12 mouse cellular contexts compared by ENCODE assay signal in genomic region chr12:81933430-81933829, GRCm38 (mm10).
DNase-seq lines count a peak whose midpoint lies in the region; ATAC-seq and TF ChIP-seq lines count a peak whose summit lies in the region.
"Had no signal": no experiment of that assay in that cellular context is flagged by ENCODE, and none has a peak within 500 bp of the region (broad histone marks: within the 10 kb centered on the region; RNA-seq: fewer than 3 reads in every experiment).

No protein-coding gene starts in this region.

- H3K36me3 ChIP-seq in CH12.LX (replicated peaks in 1 of 2; ENCODE audit: control insufficient read depth in 1 of 2, insufficient read depth in 1 of 2, low read length in 1 of 2), result peaks cover 40 to 58% of the 10 kb centered on the region in 2 experiments
- peaks cover 4% of the 10 kb centered on the region; the same call in 1 of the 2 replicates for H3K36me3 ChIP-seq in intestine, embryonic 16.5 days (ENCODE audit: control insufficient read depth, insufficient read depth, low read length)
- peaks cover 6% of the 10 kb centered on the region; the same call in 1 of the 2 replicates for H3K36me3 ChIP-seq in hindbrain, embryonic 12.5 days
- H3K36me3 ChIP-seq in liver, postnatal 0 days (replicated peaks; ENCODE audit: insufficient read depth, low read length), result no peaks in the 10 kb centered on the region; the same call in 1 of the 2 replicates

- no peaks in the 10 kb centered on the region; the same call in none of the 2 replicates for H3K79me2 ChIP-seq in CH12.LX (replicated peaks; ENCODE audit: control insufficient read depth, extremely low read depth, insufficient read depth, poor library complexity, severe bottlenecking)

- no peaks in the 10 kb centered on the region for H3K9me3 ChIP-seq in CH12.LX (replicated peaks; ENCODE audit: low read length)
- no peaks in the 10 kb centered on the region for H3K9me3 ChIP-seq in intestine, embryonic 16.5 days (ENCODE audit: control insufficient read depth, low read length)
- H3K9me3 ChIP-seq in hindbrain, embryonic 12.5 days (replicated peaks), result no peaks in the 10 kb centered on the region
- no peaks in the 10 kb centered on the region for H3K9me3 ChIP-seq in liver, postnatal 0 days (ENCODE audit: low read length)
- H3K9me3 ChIP-seq: midbrain, embryonic 10.5 days had no signal

- H3K9ac ChIP-seq in CH12.LX (ENCODE audit: insufficient read depth, low read depth), result no peak overlapping the region
- no peak overlapping the region for H3K9ac ChIP-seq in intestine, embryonic 16.5 days (ENCODE audit: low read depth, low read length)
- no peak overlapping the region for H3K9ac ChIP-seq in hindbrain, embryonic 12.5 days
- H3K9ac ChIP-seq in liver, postnatal 0 days (replicated peaks), result no peak overlapping the region

- DNase-seq in 3134 (ENCODE audit: extremely low read depth, insufficient read length, low spot score) (peak; percentile 12), CH12.LX (ENCODE audit: extremely low read depth) (peak; percentile 77)
- no peak for DNase-seq in adrenal gland, postnatal 10 days
- DNase-seq in urinary bladder, postnatal 4 days (ENCODE audit: low spot score in 2 of 2), result no peak
- DNase-seq in liver, postnatal 0 days, result no peak
- DNase-seq: gastrocnemius, postnatal 10 days; liver had no signal

- no peak overlapping the region for H3K4me3 ChIP-seq in CH12.LX (replicated peaks in 1 of 3; ENCODE audit: low read depth in 2 of 3, low read length in 2 of 3, poor library complexity in 1 of 3)
- no peak overlapping the region for H3K4me3 ChIP-seq in intestine, embryonic 16.5 days (ENCODE audit: low read length)
- H3K4me3 ChIP-seq in hindbrain, embryonic 12.5 days, result no peak overlapping the region
- H3K4me3 ChIP-seq in liver, postnatal 0 days (ENCODE audit: low read depth, low read length), result no peak overlapping the region
- H3K4me3 ChIP-seq: midbrain, embryonic 10.5 days had no signal

- TF ChIP-seq EP300 in CH12.LX (IDR thresholded peaks at IDR 0.05; ENCODE audit: low read length), result peak; percentile 72
- no peak for TF ChIP-seq EP300 in liver, postnatal 0 days (IDR thresholded peaks at IDR 0.05; ENCODE audit: low read depth)

- peak overlapping the region; percentile 47; the same call in 1 of the 2 replicates for H3K4me2 ChIP-seq in CH12.LX (ENCODE audit: insufficient read depth, low read depth, poor library complexity, severe bottlenecking)
- H3K4me2 ChIP-seq in intestine, embryonic 16.5 days (ENCODE audit: low read depth, low read length), result no peak overlapping the region
- H3K4me2 ChIP-seq in hindbrain, embryonic 12.5 days (replicated peaks), result no peak overlapping the region
- no peak overlapping the region for H3K4me2 ChIP-seq in liver, postnatal 0 days (ENCODE audit: low read depth, low read length)

- dilution Hi-C loops in CH12.LX (cut with MboI; ENCODE audit: extremely low pct_ligation_motif_present, extremely low pct_unique_long_range_greater_than_20kb, low sequenced_read_pairs), result no loop called here

- ATAC-seq in intestine, embryonic 16.5 days, result peak; percentile 95
- peak; percentile 93 for ATAC-seq in megakaryocyte, adult 5-6 weeks (ENCODE audit: poor library complexity, severe bottlenecking)
- ATAC-seq in hindbrain, embryonic 12.5 days (ENCODE audit: low FRiP score), result no peak
- ATAC-seq in liver, postnatal 0 days, result no peak
- ATAC-seq: hindbrain, embryonic 16.5 days had no signal

- 67% methylated on average over 5 of the region's 5 CpGs for WGBS in intestine, embryonic 16.5 days
- WGBS in hindbrain, embryonic 12.5 days, result 92% methylated on average over 5 of the region's 5 CpGs
- 56% methylated on average over 5 of the region's 5 CpGs for WGBS in liver, postnatal 0 days (ENCODE audit: insufficient replicate concordance)

- TF ChIP-seq RAD21 in CH12.LX (IDR thresholded peaks at IDR 0.05; ENCODE audit: low read depth, low read length), result no peak

- H3K4me1 ChIP-seq in CH12.LX (ENCODE audit: control insufficient read depth in 1 of 2, insufficient read depth in 2 of 2), result peaks cover 6 to 32% of the 10 kb centered on the region in 2 experiments; a peak in 3 of 4 replicates
- H3K4me1 ChIP-seq in intestine, embryonic 16.5 days (ENCODE audit: control insufficient read depth, insufficient read depth, low read length), result peaks cover under 1% of the 10 kb centered on the region; the same call in 1 of the 2 replicates
- peaks cover 5% of the 10 kb centered on the region; the same call in 1 of the 2 replicates for H3K4me1 ChIP-seq in hindbrain, embryonic 12.5 days
- no peaks in the 10 kb centered on the region; the same call in 1 of the 2 replicates for H3K4me1 ChIP-seq in liver, postnatal 0 days (ENCODE audit: insufficient read depth)

- TF ChIP-seq POLR2A in CH12.LX (IDR thresholded peaks at IDR 0.05; ENCODE audit: low read depth, low read length), result no peak

- TF ChIP-seq CTCF in CH12.LX (conservative IDR thresholded peaks at IDR 0.05 in 1 of 2, IDR thresholded peaks at IDR 0.05 in 1 of 2; ENCODE audit: low read depth in 2 of 2, low read length in 2 of 2), result no peak
- no peak for TF ChIP-seq CTCF in liver, postnatal 0 days (IDR thresholded peaks at IDR 0.05; ENCODE audit: low read depth)

- H3K27me3 ChIP-seq in CH12.LX (replicated peaks), result no peaks in the 10 kb centered on the region
- no peaks in the 10 kb centered on the region for H3K27me3 ChIP-seq in intestine, embryonic 16.5 days (replicated peaks; ENCODE audit: control insufficient read depth, insufficient read depth, low read length)
- no peaks in the 10 kb centered on the region for H3K27me3 ChIP-seq in hindbrain, embryonic 12.5 days
- no peaks in the 10 kb centered on the region for H3K27me3 ChIP-seq in liver, postnatal 0 days (ENCODE audit: insufficient read depth, low read length)

- peak overlapping the region; percentile 40; the same call in 1 of the 2 replicates for H3K27ac ChIP-seq in CH12.LX (ENCODE audit: insufficient read depth, low read depth)
- peak overlapping the region; percentile 63 for H3K27ac ChIP-seq in intestine, embryonic 16.5 days (ENCODE audit: low read length)
- H3K27ac ChIP-seq in hindbrain, embryonic 12.5 days, result no peak overlapping the region
- no peak overlapping the region for H3K27ac ChIP-seq in liver, postnatal 0 days (ENCODE audit: low read depth)
- H3K27ac ChIP-seq: midbrain, embryonic 10.5 days had no signal

- in situ Hi-C loops in CH12.LX (cut with MboI; ENCODE audit: low pct_ligation_motif_present, low pct_unique_long_range_greater_than_20kb, low sequenced_read_pairs), result no loop called here

TF ChIP-seq in CH12.LX, 34 proteins besides CTCF, POLR2A, EP300 and RAD21:
- TF ChIP-seq NELFE (IDR thresholded peaks at IDR 0.05; ENCODE audit: low read depth, low read length) (no peak), KAT2A (IDR thresholded peaks at IDR 0.05; ENCODE audit: insufficient replicate concordance, low read length) (no peak), PAX5 (IDR thresholded peaks at IDR 0.05; ENCODE audit: low read length) (no peak), TBP (conservative IDR thresholded peaks at IDR 0.05; ENCODE audit: low read depth, low read length) (no peak), SIN3A (IDR thresholded peaks at IDR 0.05; ENCODE audit: low read length) (0 out of 2 replicates have a peak, but pooled peaks have one; percentile 31), ZNF384 (IDR thresholded peaks at IDR 0.05; ENCODE audit: low read depth, low read length) (no peak), ELF1 (IDR thresholded peaks at IDR 0.05; ENCODE audit: low read depth, low read length) (no peak), ETS1 (conservative IDR thresholded peaks at IDR 0.05; ENCODE audit: low read depth, low read length) (peak; percentile 64), JUN (IDR thresholded peaks at IDR 0.05; ENCODE audit: insufficient read depth, low read depth, low read length) (no peak), USF2 (conservative IDR thresholded peaks at IDR 0.05; ENCODE audit: low read depth, low read length) (peak; percentile 47), CHD1 (IDR thresholded peaks at IDR 0.05; ENCODE audit: low read depth, low read length) (no peak), NRF1 (IDR thresholded peaks at IDR 0.05; ENCODE audit: low read depth, low read length) (no peak), E2F4 (IDR thresholded peaks at IDR 0.05; ENCODE audit: insufficient replicate concordance, low read depth, low read length) (no peak), SMC3 (IDR thresholded peaks at IDR 0.05; ENCODE audit: low read depth, low read length) (no peak), JUND (conservative IDR thresholded peaks at IDR 0.05; ENCODE audit: low read depth, low read length) (no peak), IRF4 (IDR thresholded peaks at IDR 0.05; ENCODE audit: low read depth, low read length) (peak; percentile 34; the same call in 1 of the 2 replicates), USF1 (IDR thresholded peaks at IDR 0.05; ENCODE audit: low read depth, low read length) (peak; percentile 63), BHLHE40 (IDR thresholded peaks at IDR 0.05; ENCODE audit: low read depth, low read length) (peak; percentile 89), MEF2A (IDR thresholded peaks at IDR 0.05; ENCODE audit: borderline replicate concordance, low read depth, low read length) (no peak; the same call in 1 of the 2 replicates), GABPA (IDR thresholded peaks at IDR 0.05; ENCODE audit: insufficient replicate concordance, low read depth, low read length) (no peak), MXI1 (IDR thresholded peaks at IDR 0.05; ENCODE audit: low read depth, low read length) (no peak), MYC (IDR thresholded peaks at IDR 0.05; ENCODE audit: low read depth, low read length) (0 out of 2 replicates have a peak, but pooled peaks have one; percentile 15), ZMIZ1 (IDR thresholded peaks at IDR 0.05; ENCODE audit: low read depth, low read length) (no peak), TCF12 (IDR thresholded peaks at IDR 0.05; ENCODE audit: low read depth, low read length) (0 out of 2 replicates have a peak, but pooled peaks have one; percentile 20), ZKSCAN1 (IDR thresholded peaks at IDR 0.05; ENCODE audit: borderline replicate concordance, low read depth, low read length) (no peak), UBTF (IDR thresholded peaks at IDR 0.05; ENCODE audit: low read depth, low read length) (no peak), MAFK (IDR thresholded peaks at IDR 0.05; ENCODE audit: insufficient replicate concordance, low read length) (no peak), POLR2AphosphoS2 (IDR thresholded peaks at IDR 0.05; ENCODE audit: low read depth, low read length) (no peak), CHD2 (IDR thresholded peaks at IDR 0.05; ENCODE audit: low read length) (no peak), MAX (IDR thresholded peaks at IDR 0.05; ENCODE audit: low read length) (no peak; the same call in 1 of the 2 replicates), ZC3H11A (IDR thresholded peaks at IDR 0.05; ENCODE audit: low read depth, low read length) (no peak), RCOR1 (conservative IDR thresholded peaks at IDR 0.05; ENCODE audit: low read depth, low read length) (no peak), HCFC1 (IDR thresholded peaks at IDR 0.05; ENCODE audit: low read depth, low read length) (no peak), MAZ (IDR thresholded peaks at IDR 0.05; ENCODE audit: low read depth, low read length) (no peak)
TF ChIP-seq in CH12.LX: peak in this region for 8.

Comparison
In these comparisons a context has a peak if more than half of its experiments do, and no peak if none do; other contexts are left out.
1. DNase-seq: peak in 3134 (single experiment) and CH12.LX (single experiment); none in adrenal gland, postnatal 10 days (single experiment), urinary bladder, postnatal 4 days (0 of 2) and liver, postnatal 0 days (single experiment).
2. H3K27ac ChIP-seq: peak in CH12.LX (single experiment) and intestine, embryonic 16.5 days (single experiment); none in hindbrain, embryonic 12.5 days (single experiment) and liver, postnatal 0 days (single experiment).
3. ATAC-seq: peak in intestine, embryonic 16.5 days (single experiment) and megakaryocyte, adult 5-6 weeks (single experiment); none in hindbrain, embryonic 12.5 days (single experiment) and liver, postnatal 0 days (single experiment).